Mouse (Mus musculus): Measurements from ENCODE around the gene Icam1. TPM values are rescaled to one million over a fixed set of nuclear protein-coding genes. Genes with fewer than 3 reads are reported as not detected.

The Icam1 gene
- total and polyA plus RNA-seq, 2 experiments from 2014 or later: 3.1 to 3.7 TPM

DNA sequence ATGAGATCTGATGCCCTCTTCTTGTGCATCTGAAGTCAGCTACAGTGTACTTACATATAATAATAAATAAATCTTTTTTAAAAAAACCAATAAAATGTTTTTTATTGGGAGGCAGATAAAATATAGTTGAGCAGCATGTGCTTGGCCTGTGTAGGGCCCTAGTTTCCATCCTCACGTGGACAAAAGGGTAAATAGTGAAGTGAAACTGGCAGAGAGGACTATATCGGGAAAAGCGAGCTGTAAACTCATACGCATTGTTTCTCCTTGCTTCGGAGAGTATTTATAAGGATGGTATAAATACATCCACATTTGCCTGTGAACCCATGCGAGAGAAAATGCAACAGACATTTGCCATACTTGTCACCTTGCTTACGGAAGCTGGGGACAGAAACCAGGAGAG is 36.0 kb upstream of the Icam1 start:
- H3K4me1 ChIP-seq (ENCODE audit: insufficient read depth): 0 out of 2 replicates have a peak, but pooled peaks cover 10% of the 10 kb centered on the region
- H3K9me3 ChIP-seq (ENCODE audit: low read length): no peaks in the 10 kb centered on the region
- DNase-seq (no peak), ATAC-seq (no peak)
- TF ChIP-seq CTCF (IDR thresholded peaks at IDR 0.05; ENCODE audit: low read depth): no peak
- WGBS: 89% methylated on average over 7 of the region's 7 CpGs
- H3K9ac ChIP-seq: no peak overlapping the region
- H3K27ac ChIP-seq (ENCODE audit: low read depth, low read length): no peak overlapping the region
- no peak overlapping the region for H3K4me2 ChIP-seq (ENCODE audit: low read depth)
- H3K36me3 ChIP-seq (ENCODE audit: insufficient read depth): no peaks in the 10 kb centered on the region
- H3K4me3 ChIP-seq (ENCODE audit: low read depth, low read length): no peak overlapping the region
- no peaks in the 10 kb centered on the region for H3K27me3 ChIP-seq (ENCODE audit: insufficient read depth, low read length)

DNA sequence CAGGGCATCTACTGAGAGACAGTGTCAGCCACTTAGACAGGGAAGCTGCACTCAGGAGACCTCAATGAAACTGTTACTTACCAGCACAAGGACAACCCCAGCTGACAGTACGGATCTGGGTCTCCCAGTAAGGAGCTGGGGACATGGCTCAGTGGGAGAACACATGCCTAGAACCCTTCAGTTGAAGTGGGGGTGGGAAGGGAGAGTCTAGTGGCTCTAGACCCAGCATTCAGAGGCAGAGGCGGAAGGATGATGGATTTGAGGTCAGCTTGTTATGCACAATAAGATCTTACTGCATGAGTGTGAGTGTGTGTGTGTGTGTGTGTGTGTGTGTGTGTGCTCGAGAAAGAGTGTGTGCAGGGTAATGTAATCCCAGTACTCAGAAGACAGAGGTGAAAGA is 33.6 kb upstream of the Icam1 start:
- H3K36me3 ChIP-seq (ENCODE audit: insufficient read depth): no peaks in the 10 kb centered on the region
- no peak for DNase-seq
- TF ChIP-seq CTCF (IDR thresholded peaks at IDR 0.05; ENCODE audit: low read depth): no peak
- H3K4me1 ChIP-seq (ENCODE audit: insufficient read depth): no peaks in the 10 kb centered on the region
- 62% methylated on average over 3 of the region's 3 CpGs for WGBS
- H3K9ac ChIP-seq: no peak overlapping the region
- no peak overlapping the region for H3K27ac ChIP-seq (ENCODE audit: low read depth, low read length)
- H3K9me3 ChIP-seq (ENCODE audit: low read length): no peaks in the 10 kb centered on the region
- no peak overlapping the region for H3K4me2 ChIP-seq (ENCODE audit: low read depth)
- no peaks in the 10 kb centered on the region for H3K27me3 ChIP-seq (ENCODE audit: insufficient read depth, low read length)
- H3K4me3 ChIP-seq (ENCODE audit: low read depth, low read length): no peak overlapping the region
- ATAC-seq: no peak

DNA sequence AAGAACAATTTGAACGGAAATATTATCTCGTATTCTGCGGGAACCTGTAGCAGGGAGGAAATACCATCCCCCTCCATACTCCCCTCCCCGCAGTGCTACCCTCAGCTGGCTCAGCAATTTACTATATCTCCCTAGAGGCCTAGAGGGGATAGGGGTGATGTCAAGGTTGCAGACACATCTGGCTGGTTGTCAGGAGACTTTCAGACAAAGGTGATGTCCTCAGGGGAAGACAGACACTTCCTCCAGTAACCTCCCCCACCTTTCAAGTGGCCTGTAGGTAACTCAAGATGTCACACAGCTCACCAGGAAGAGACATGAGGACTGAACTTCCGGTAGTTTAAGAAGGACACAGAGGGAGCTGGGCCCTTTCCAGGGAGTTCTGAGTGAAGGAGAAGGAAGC is 32.6 kb upstream of the Icam1 start:
- 80% methylated on average over 5 of the region's 5 CpGs for WGBS
- no peak overlapping the region for H3K27ac ChIP-seq (ENCODE audit: low read depth, low read length)
- no peak for TF ChIP-seq CTCF (IDR thresholded peaks at IDR 0.05; ENCODE audit: low read depth)
- H3K9me3 ChIP-seq (ENCODE audit: low read length): no peaks in the 10 kb centered on the region
- DNase-seq (no peak), ATAC-seq (no peak)
- no peak overlapping the region for H3K9ac ChIP-seq
- H3K4me2 ChIP-seq (ENCODE audit: low read depth): no peak overlapping the region
- H3K36me3 ChIP-seq (ENCODE audit: insufficient read depth): no peaks in the 10 kb centered on the region
- no peak overlapping the region for H3K4me3 ChIP-seq (ENCODE audit: low read depth, low read length)
- no peaks in the 10 kb centered on the region for H3K4me1 ChIP-seq (ENCODE audit: insufficient read depth)
- no peaks in the 10 kb centered on the region for H3K27me3 ChIP-seq (ENCODE audit: insufficient read depth, low read length)

DNA sequence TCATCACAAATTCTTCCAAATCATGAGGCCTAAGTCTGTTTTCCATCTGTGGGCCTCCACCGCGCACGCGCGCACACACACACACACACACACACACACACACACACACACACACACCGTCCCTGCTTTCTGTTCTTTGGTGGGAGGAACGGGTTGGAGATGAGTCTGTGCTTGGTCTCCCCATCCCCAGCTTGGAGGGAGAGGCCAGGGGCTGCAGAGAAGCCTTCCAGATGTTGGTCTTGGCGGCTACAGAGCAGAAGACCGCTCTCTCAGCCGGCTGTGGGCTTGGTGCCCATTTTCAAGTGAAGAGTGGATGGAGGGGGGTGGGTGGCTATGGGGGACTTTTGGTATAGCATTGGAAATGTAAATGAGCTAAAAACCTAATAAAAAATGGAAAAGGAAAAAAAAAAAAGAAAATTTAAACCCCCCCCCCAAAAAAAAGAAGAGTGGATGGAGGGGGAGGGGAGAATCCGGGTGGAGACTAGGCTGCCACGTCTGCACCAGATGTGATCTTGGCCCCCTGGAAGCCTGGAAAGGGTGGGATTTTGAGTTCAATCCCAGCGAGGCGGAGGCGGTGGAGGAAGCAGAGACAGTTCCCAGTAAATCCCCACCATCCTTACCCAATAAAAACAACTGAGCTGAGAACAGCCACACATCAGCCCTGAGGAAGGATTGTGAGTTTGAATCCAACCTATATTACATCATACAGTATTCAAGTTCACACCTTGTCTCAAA is 28.7 kb upstream of the Icam1 start:
- H3K9ac ChIP-seq: no peak overlapping the region
- H3K27ac ChIP-seq (ENCODE audit: low read depth, low read length): no peak overlapping the region
- ATAC-seq: no peak
- no peak for DNase-seq
- TF ChIP-seq CTCF (IDR thresholded peaks at IDR 0.05; ENCODE audit: low read depth): no peak
- WGBS: 64% methylated on average over 15 of the region's 15 CpGs
- H3K27me3 ChIP-seq (ENCODE audit: insufficient read depth, low read length): no peaks in the 10 kb centered on the region
- H3K4me3 ChIP-seq (ENCODE audit: low read depth, low read length): no peak overlapping the region
- H3K4me1 ChIP-seq (ENCODE audit: insufficient read depth): no peaks in the 10 kb centered on the region
- no peaks in the 10 kb centered on the region for H3K9me3 ChIP-seq (ENCODE audit: low read length)
- no peak overlapping the region for H3K4me2 ChIP-seq (ENCODE audit: low read depth)
- no peaks in the 10 kb centered on the region for H3K36me3 ChIP-seq (ENCODE audit: insufficient read depth)

DNA sequence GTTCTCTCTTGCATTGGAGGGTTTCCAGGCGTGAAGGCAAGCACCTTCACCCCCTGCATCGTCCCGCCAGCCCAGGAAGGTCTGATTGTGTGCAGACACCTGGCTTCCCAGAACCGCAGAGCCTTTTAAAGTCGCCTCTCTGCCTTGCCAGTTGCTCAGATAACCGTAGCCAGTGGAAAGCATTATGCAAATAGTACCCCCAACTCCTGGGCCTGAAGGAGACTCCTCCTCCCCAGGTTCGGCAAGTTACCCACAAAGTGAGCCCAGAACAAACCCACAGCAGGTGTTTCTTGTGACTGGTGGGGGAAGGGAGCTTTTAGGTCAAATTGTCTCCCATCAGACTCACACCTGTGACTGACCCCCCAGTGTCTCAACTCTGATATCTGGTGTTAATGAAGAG is 27.8 kb upstream of the Icam1 start:
- H3K9ac ChIP-seq: no peak overlapping the region
- H3K4me3 ChIP-seq (ENCODE audit: low read depth, low read length): no peak overlapping the region
- H3K27ac ChIP-seq (ENCODE audit: low read depth, low read length): no peak overlapping the region
- H3K27me3 ChIP-seq (ENCODE audit: insufficient read depth, low read length): no peaks in the 10 kb centered on the region
- H3K4me2 ChIP-seq (ENCODE audit: low read depth): no peak overlapping the region
- H3K36me3 ChIP-seq (ENCODE audit: insufficient read depth): no peaks in the 10 kb centered on the region
- H3K4me1 ChIP-seq (ENCODE audit: insufficient read depth): no peaks in the 10 kb centered on the region
- H3K9me3 ChIP-seq (ENCODE audit: low read length): no peaks in the 10 kb centered on the region
- no peak for TF ChIP-seq CTCF (IDR thresholded peaks at IDR 0.05; ENCODE audit: low read depth)
- DNase-seq (no peak), ATAC-seq (no peak)
- WGBS: 26% methylated on average over 7 of the region's 7 CpGs

DNA sequence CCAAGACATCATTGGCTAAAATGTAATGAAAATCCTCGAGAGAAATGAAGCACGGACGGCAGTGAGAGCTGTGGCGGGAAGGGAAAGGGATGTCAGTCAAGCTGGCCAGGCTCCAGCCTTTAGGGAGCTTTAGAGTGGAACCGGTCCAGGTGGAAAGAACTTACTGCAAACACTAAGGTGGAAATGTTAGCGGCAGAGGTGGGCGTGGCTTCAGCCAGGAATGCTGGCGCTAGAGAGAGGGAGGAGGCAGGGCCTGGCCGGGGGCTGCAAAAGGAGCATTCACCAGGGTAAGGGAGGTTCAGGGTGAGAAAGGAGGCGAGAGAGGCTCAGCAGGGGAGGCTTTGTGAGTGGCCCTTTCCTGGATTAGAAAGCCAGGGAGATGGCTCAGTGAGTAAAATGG is 24.9 kb upstream of the Icam1 start:
- Histone ChIP-seq H3K36me3 (ENCODE audit: insufficient read depth) (no peaks in the 10 kb centered on the region), H3K27ac (ENCODE audit: low read depth, low read length) (no peak overlapping the region), H3K27me3 (ENCODE audit: insufficient read depth, low read length) (no peaks in the 10 kb centered on the region), H3K9ac (no peak overlapping the region), H3K9me3 (ENCODE audit: low read length) (no peaks in the 10 kb centered on the region), H3K4me3 (ENCODE audit: low read depth, low read length) (no peak overlapping the region), H3K4me2 (ENCODE audit: low read depth) (peak overlapping the region; percentile 26), H3K4me1 (ENCODE audit: insufficient read depth) (no peaks in the 10 kb centered on the region)
- no peak for ATAC-seq
- 5% methylated on average over 10 of the region's 10 CpGs for WGBS
- DNase-seq: no peak
- no peak for TF ChIP-seq CTCF (IDR thresholded peaks at IDR 0.05; ENCODE audit: low read depth)

DNA sequence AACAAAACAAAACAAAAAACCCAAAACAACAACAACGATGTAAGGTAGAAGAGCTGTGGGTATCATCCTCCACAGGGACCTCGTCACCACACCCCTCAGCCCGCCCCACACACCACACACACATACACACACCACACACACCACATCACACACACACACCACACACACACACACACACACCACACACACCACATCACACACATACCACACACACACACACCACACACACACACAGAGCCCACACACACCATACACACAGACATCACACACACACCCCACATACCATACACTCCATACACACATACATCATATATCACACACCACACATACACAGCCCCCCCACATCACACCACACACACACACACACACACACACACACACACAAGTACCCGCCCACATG is 24.2 kb upstream of the Icam1 start:
- Histone ChIP-seq H3K27ac (ENCODE audit: low read depth, low read length) (no peak overlapping the region), H3K4me3 (ENCODE audit: low read depth, low read length) (no peak overlapping the region), H3K36me3 (ENCODE audit: insufficient read depth) (no peaks in the 10 kb centered on the region), H3K9me3 (ENCODE audit: low read length) (no peaks in the 10 kb centered on the region), H3K27me3 (ENCODE audit: insufficient read depth, low read length) (no peaks in the 10 kb centered on the region), H3K4me1 (ENCODE audit: insufficient read depth) (no peaks in the 10 kb centered on the region), H3K4me2 (ENCODE audit: low read depth) (no peak overlapping the region), H3K9ac (no peak overlapping the region)
- ATAC-seq (no peak), DNase-seq (no peak)
- no peak for TF ChIP-seq CTCF (IDR thresholded peaks at IDR 0.05; ENCODE audit: low read depth)
- 91% methylated on average over 4 of the region's 4 CpGs for WGBS
